Mouse (Mus musculus) ES-E14 (cell line): ENCODE measurements around the gene Elavl2. TPM values are rescaled to one million over a fixed set of nuclear protein-coding genes. Genes with fewer than 3 reads are reported as not detected.

Source experiments
- DNase-seq: peaks from one replicate; pipeline ENCODE4 v3.0.0-alpha.2; 2013; ENCODE audit warnings: low read depth, low spot score
- H3K27ac ChIP-seq: 2 replicates; pipeline ENCODE4 v1.5.1; 2012; ENCODE audit warnings: low read depth, mild to moderate bottlenecking, low read length, moderate library complexity, mixed read lengths; ENCODE audit not compliant: poor library complexity, insufficient read depth, severe bottlenecking
- H3K36me3 ChIP-seq: 2 replicates; pipeline ENCODE4 v1.6.1; 2012; ENCODE audit warnings: mild to moderate bottlenecking, low read length, moderate library complexity, mixed read lengths; ENCODE audit not compliant: control insufficient read depth, poor library complexity, insufficient read depth, severe bottlenecking
- H3K4me1 ChIP-seq, 2 experiments: fragments of 150-350 bp in 1 of 2; sonication (generic) in 1 of 2; 2 replicates each; pipeline ENCODE4 v1.6.1; 2012; ENCODE audit warnings: low read length in 2 of 2, mild to moderate bottlenecking in 1 of 2, mixed read lengths in 1 of 2; ENCODE audit not compliant: control insufficient read depth in 2 of 2, insufficient read depth in 2 of 2, poor library complexity in 1 of 2
- H3K4me3 ChIP-seq, 2 experiments: fragments of 150-350 bp in 1 of 2; sonication (generic) in 1 of 2; 2 replicates each; pipeline ENCODE4 v1.5.1; 2012; ENCODE audit warnings: low read length in 2 of 2, low read depth in 1 of 2, mild to moderate bottlenecking in 1 of 2, mixed read lengths in 1 of 2; ENCODE audit not compliant: insufficient read depth in 1 of 2, poor library complexity in 1 of 2, severe bottlenecking in 1 of 2
- H3K9ac ChIP-seq: 2 replicates; pipeline ENCODE4 v1.6.1; 2012; ENCODE audit warnings: low read depth, mild to moderate bottlenecking, low read length, mixed read lengths; ENCODE audit not compliant: poor library complexity, insufficient read depth, severe bottlenecking
- H3K9me3 ChIP-seq: fragments of 150-350 bp; sonication (generic); 2 replicates; pipeline ENCODE4 v1.6.1; 2012; ENCODE audit warnings: low read depth, mild to moderate bottlenecking, low read length; ENCODE audit not compliant: control insufficient read depth, insufficient read depth
- CHD2 ChIP-seq: IDR thresholded peaks from 2 replicates; pipeline ENCODE4 v1.6.1; 2014; ENCODE audit warnings: mild to moderate bottlenecking, low read depth, low read length, inconsistent platforms
- HCFC1 ChIP-seq: IDR thresholded peaks from 2 replicates; pipeline ENCODE4 v1.6.1; 2012; ENCODE audit warnings: low read length, inconsistent platforms, borderline replicate concordance; ENCODE audit not compliant: insufficient read depth
- MAFK ChIP-seq: IDR thresholded peaks from 2 replicates; pipeline ENCODE4 v1.6.1; 2014; ENCODE audit warnings: mild to moderate bottlenecking, low read depth, low read length, inconsistent platforms; ENCODE audit not compliant: insufficient read depth
- ZC3H11A ChIP-seq: IDR thresholded peaks from 2 replicates; pipeline ENCODE4 v1.6.1; 2012; ENCODE audit warnings: low read depth, mild to moderate bottlenecking, inconsistent platforms, low read length, borderline replicate concordance
- ZNF384 ChIP-seq: IDR thresholded peaks from 2 replicates; pipeline ENCODE4 v1.6.1; 2012; ENCODE audit warnings: low read depth, low read length, inconsistent platforms
- in situ Hi-C, 2 experiments: fragments of 600-800 bp; cut with MboI; formaldehyde crosslinking; loops; one replicate each; pipeline ENCODE4 v1.15.1; 2025; ENCODE audit warnings: low sequenced_read_pairs in 2 of 2, inconsistent platforms in 1 of 2; ENCODE audit not compliant: unreplicated experiment in 2 of 2
- total RNA-seq: library from RNA; depleted of rRNA; stranded (reverse); fragments of 300-350 nt; gene quantifications from 2 replicates; pipeline ENCODE4 v1.2.3, GENCODE M21; 2012

The Elavl2 gene
- total RNA-seq, 1 experiment = 15.5 TPM

DNA sequence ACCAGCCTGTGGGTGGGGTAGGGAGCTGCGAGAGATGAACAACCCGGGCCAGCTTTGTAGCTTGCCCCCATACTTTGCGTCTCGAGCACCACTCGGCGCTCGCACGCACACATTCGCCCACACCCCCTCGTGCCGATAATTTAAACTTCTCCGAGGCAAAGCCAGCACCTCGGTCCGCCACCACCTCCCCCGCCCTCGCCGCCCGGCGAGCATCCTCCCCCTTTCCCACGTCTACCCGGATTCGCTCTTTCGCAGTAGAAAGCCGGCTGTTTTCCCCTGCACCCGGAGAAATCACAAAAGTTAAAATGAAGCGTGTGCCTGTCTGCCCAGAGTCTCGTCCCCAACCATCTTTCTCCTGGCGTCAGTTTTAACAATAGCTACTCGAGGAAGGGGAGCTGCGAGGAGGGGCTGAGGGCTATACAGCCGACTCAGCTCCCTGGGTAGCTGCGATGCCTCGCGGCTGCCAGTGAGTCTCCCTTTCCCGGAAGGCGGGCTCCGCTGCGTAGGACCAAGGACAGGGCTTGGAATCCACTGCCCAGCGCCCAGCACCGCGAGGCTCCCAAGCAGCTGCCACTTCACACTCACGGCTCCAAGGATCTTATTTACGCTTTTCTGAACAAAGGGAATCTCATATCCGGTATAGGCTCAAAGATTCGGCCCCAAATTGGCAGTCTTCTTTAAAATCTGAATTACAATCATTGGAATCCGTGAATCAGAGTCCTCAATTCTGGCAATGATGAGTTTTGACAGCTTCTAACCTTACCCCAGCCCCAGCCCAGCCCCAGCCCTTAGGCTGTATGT lies 25.8 kb downstream of the Elavl2 start:
- Histone ChIP-seq H3K4me3 (peak overlapping the region; percentile 55 to 68), H3K4me1 (peaks cover 2 to 5% of the 10 kb centered on the region in 2 experiments; a peak in 3 of 4 replicates), H3K9me3 (no peaks in the 10 kb centered on the region), H3K9ac (no peak overlapping the region), H3K36me3 (no peaks in the 10 kb centered on the region), H3K27ac (no peak overlapping the region)
- in situ Hi-C loops = no loop called here
- TF ChIP-seq MAFK (peak; percentile 19; the same call in 1 of the 2 replicates), ZNF384 (no peak)
- DNase-seq = no peak

- in situ Hi-C loops = no loop called here
- peak overlapping the region in 1 of 2 experiments; percentile 88; a peak in 1 of 4 replicates for H3K4me3 ChIP-seq
- no peaks in the 10 kb centered on the region for H3K9me3 ChIP-seq
- H3K36me3 ChIP-seq = no peaks in the 10 kb centered on the region
- no peak overlapping the region for H3K27ac ChIP-seq
- no peak for DNase-seq
- no peak for TF ChIP-seq ZC3H11A
- TF ChIP-seq CHD2 = no peak
- TF ChIP-seq ZNF384 = no peak
- no peak overlapping the region for H3K9ac ChIP-seq
- H3K4me1 ChIP-seq = peaks cover 3 to 5% of the 10 kb centered on the region in 2 experiments; a peak in 3 of 4 replicates
Measured at GRCm38 (mm10) chr4:91372844-91373243, 27.7 kb downstream of the Elavl2 start.

DNA sequence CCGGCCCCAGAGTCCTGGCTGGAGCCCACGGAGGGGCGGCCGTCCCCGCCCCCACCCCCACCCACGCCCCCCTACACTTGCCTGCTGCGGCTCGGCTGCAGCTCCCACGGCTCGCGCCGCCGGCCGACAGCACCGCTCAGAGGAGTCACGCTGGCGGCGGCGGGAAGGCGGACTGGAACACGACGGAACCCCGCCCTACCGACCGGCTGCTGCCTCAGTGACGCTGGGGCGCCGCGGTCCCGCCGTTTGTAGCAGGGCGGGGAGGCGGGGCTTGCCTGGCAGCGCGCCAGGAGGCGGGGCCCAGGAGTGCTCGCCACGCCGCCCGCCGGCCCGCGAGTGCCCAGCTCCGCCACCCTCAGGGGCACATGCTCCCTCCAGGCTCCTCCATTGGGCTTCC lies 28.8 kb downstream of the Elavl2 start:
- in situ Hi-C loops = no loop called here
- peak; percentile 59 for DNase-seq
- Histone ChIP-seq H3K9me3 (no peaks in the 10 kb centered on the region), H3K4me1 (peaks cover 3 to 5% of the 10 kb centered on the region in 2 experiments; a peak in 3 of 4 replicates), H3K36me3 (no peaks in the 10 kb centered on the region), H3K27ac (no peak overlapping the region), H3K9ac (peak overlapping the region; percentile 80), H3K4me3 (peak overlapping the region; percentile 76 to 88)
- TF ChIP-seq HCFC1 = peak; percentile 24; the same call in 1 of the 2 replicates
- no peak for TF ChIP-seq MAFK

- TF ChIP-seq ZC3H11A = no peak
- TF ChIP-seq MAFK = no peak
- no peak for TF ChIP-seq CHD2
- no peak for TF ChIP-seq ZNF384
- TF ChIP-seq HCFC1 = no peak
- in situ Hi-C loops = no loop called here
- DNase-seq = no peak
- Histone ChIP-seq H3K4me3 (peak overlapping the region; percentile 76 to 88), H3K36me3 (no peaks in the 10 kb centered on the region), H3K9ac (peak overlapping the region; percentile 80), H3K9me3 (no peaks in the 10 kb centered on the region), H3K4me1 (peaks cover 3 to 5% of the 10 kb centered on the region in 2 experiments; a peak in 3 of 4 replicates), H3K27ac (no peak overlapping the region)
Measured at GRCm38 (mm10) chr4:91371131-91371818, 29.3 kb downstream of the Elavl2 start.

DNA sequence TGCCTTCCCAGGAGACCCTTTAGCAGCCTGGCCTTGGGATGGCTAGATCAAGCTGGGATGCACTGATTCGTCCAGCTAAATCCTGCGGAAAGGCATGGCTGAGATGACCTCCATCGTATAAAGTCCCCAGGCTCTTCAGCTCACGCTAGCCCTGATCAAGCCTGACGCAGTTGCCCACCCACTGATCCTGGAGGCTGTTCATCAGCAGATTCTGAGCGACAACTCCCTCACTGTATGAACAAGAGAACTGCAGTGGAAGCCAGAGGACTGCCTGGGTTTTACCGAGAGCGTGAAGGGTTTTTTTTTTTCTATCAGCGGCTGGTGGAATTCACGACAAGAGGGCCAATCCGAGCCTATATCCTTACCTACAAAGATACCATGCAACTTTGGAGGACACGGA lies 35.3 kb downstream of the Elavl2 start:
- no peak for DNase-seq
- H3K9ac ChIP-seq = no peak overlapping the region
- in situ Hi-C loops = no loop called here
- no peak overlapping the region for H3K4me3 ChIP-seq
- peaks cover 2 to 11% of the 10 kb centered on the region in 2 experiments; a peak in 2 of 4 replicates for H3K4me1 ChIP-seq
- no peaks in the 10 kb centered on the region for H3K9me3 ChIP-seq
- H3K36me3 ChIP-seq = no peaks in the 10 kb centered on the region
- TF ChIP-seq ZC3H11A (no peak), CHD2 (no peak), HCFC1 (no peak), ZNF384 (no peak), MAFK (no peak)
- no peak overlapping the region for H3K27ac ChIP-seq
